Mouse (Mus musculus) G1E (cell line): Measurements from ENCODE around the gene Zfyve27. TPM values are rescaled to one million over a fixed set of nuclear protein-coding genes. Genes with fewer than 3 reads are reported as not detected.
A peak's percentile ranks its signal among the peaks of the same experiment; 100 is the strongest.

ENCODE experiments used
- ATAC-seq: 2 replicates; pipeline ENCODE4 v1.8.0; 2016; ENCODE audit warnings: mild to moderate bottlenecking; ENCODE audit not compliant: insufficient number of reproducible peaks, poor library complexity, low FRiP score, severe bottlenecking; ENCODE audit errors: extremely low read depth
- DNase-seq: peaks from one replicate; pipeline ENCODE4 v3.0.0; 2012; ENCODE audit warnings: low spot score
- H3K27me3 ChIP-seq: 2 replicates; pipeline ENCODE4 v1.6.1; 2012; ENCODE audit warnings: mild to moderate bottlenecking, low read length, inconsistent platforms; ENCODE audit not compliant: insufficient read depth
- H3K36me3 ChIP-seq: replicated peaks from 2 replicates; pipeline ENCODE3; 2012; ENCODE audit warnings: mild to moderate bottlenecking, inconsistent platforms
- H3K4me1 ChIP-seq: 2 replicates; pipeline ENCODE4 v1.6.1; 2012; ENCODE audit warnings: low read depth, low read length, inconsistent platforms, mixed read lengths; ENCODE audit not compliant: insufficient read depth
- H3K4me3 ChIP-seq: 2 replicates; pipeline ENCODE4 v1.5.1; 2012; ENCODE audit warnings: low read depth, mild to moderate bottlenecking, inconsistent platforms, low read length, moderate library complexity, mixed read lengths
- H3K9me3 ChIP-seq: replicated peaks from 2 replicates; pipeline ENCODE4 v1.6.1; 2012; ENCODE audit warnings: inconsistent platforms
- CTCF ChIP-seq: IDR thresholded peaks from 2 replicates; pipeline ENCODE4 v1.5.1; 2012; ENCODE audit warnings: low read depth, low read length, inconsistent platforms, mixed read lengths
- GATA1 ChIP-seq: IDR thresholded peaks from 2 replicates; pipeline ENCODE4 v1.6.1; 2012; ENCODE audit warnings: borderline replicate concordance, low read length, inconsistent platforms, mixed read lengths
- GATA2 ChIP-seq: IDR thresholded peaks from 2 replicates; pipeline ENCODE4 v1.6.1; 2012; ENCODE audit warnings: low read depth, low read length, inconsistent platforms, borderline replicate concordance
- POLR2AphosphoS5 ChIP-seq: IDR thresholded peaks from 2 replicates; pipeline ENCODE4 v1.6.1; 2012; ENCODE audit warnings: low read depth, low read length, inconsistent platforms; ENCODE audit not compliant: insufficient replicate concordance
- TAL1 ChIP-seq: conservative IDR thresholded peaks from 2 replicates; pipeline ENCODE4 v1.6.1; 2012; ENCODE audit warnings: low read depth, low read length, inconsistent platforms, mixed read lengths
- polyA plus RNA-seq: library from polyadenylated mRNA; stranded (reverse); fragments of >175 nt; gene quantifications from 2 replicates; pipeline ENCODE4 v1.2.3, GENCODE M21; 2012
- total RNA-seq, 2 experiments: library from RNA; stranded (forward) in 1 of 2; stranded (reverse) in 1 of 2; fragments of 200-1000 nt in 1 of 2; fragments of >200 nt in 1 of 2; fragmentation: Nextera tagmentation in 1 of 2; gene quantifications; 2 replicates each; pipeline ENCODE4 v1.2.3; 2014 to 2017

Zfyve27 gene
- total and polyA plus RNA-seq, 3 experiments, result 12.9 to 17.6 (median 16.9) TPM

DNA sequence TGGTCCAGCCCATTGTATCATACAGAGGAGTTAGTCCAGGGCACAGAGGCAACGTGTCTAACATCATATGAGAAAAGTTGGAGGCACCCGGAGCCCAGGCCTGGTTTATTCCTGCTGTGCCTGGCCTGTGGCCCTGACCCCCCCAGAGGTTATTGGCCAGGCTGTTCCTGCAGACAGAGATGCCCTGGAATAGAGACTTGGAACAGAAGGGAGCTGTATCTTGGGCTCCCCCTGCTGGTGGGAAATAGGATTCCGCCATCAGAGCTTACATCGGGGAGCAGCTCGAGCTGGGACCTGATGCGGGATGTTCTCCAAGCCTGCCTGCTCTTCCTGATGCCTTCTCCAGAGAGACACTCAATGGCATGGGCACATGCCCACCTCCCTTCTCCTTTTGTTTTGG lies 11.8 kb upstream of the Zfyve27 start:
- Histone ChIP-seq H3K36me3 (no peaks in the 10 kb centered on the region), H3K4me1 (peaks cover 4% of the 10 kb centered on the region), H3K27me3 (peaks cover 50% of the 10 kb centered on the region), H3K4me3 (no peak overlapping the region), H3K9me3 (peaks cover 14% of the 10 kb centered on the region)
- ATAC-seq, result no peak
- TF ChIP-seq TAL1 (no peak), CTCF (peak; percentile 52), POLR2AphosphoS5 (no peak), GATA1 (no peak), GATA2 (no peak)
- peak; percentile 65 for DNase-seq

DNA sequence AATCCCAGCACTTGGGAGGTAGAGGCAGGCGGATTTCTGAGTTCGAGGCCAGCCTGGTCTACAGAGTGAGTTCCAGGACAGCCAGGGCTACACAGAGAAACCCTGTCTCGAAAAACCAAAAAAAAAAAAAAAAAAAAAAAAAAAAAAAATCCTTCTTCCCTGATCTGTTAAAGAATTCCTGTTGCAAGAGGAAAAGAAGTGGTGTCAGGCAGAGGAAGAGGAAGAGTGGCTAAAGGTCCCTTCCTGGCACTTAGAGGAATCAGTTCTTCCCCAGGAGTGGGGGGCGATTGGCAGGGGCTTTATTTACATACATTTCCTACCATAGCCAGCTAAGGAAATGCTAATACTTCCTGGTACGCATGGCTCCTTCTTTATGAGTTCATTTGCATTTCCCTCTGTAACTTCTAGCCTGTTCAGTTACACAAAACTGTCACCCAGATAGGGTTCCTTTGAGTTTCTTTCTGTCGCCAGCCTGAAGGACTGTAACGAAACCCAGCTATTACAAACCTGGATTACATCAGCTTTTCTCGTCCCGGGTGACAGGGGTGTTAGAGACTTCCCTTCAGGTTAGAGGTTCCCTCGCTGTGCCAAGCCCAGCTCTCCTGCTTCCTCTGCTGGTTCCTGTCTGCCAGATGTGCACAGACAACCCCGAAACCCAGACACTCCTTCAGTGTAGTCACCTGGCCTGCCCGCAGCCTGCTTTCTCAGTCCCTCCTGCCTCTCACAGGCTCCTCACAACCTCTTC lies 6.1 kb upstream of the Zfyve27 start:
- Histone ChIP-seq H3K4me3 (no peak overlapping the region), H3K36me3 (no peaks in the 10 kb centered on the region), H3K4me1 (peaks cover 16% of the 10 kb centered on the region), H3K9me3 (no peaks in the 10 kb centered on the region), H3K27me3 (peaks cover 34% of the 10 kb centered on the region)
- TF ChIP-seq POLR2AphosphoS5, result no peak
- no peak for TF ChIP-seq CTCF
- TF ChIP-seq TAL1, result no peak
- no peak for TF ChIP-seq GATA1
- TF ChIP-seq GATA2, result no peak
- DNase-seq (no peak), ATAC-seq (no peak)

DNA sequence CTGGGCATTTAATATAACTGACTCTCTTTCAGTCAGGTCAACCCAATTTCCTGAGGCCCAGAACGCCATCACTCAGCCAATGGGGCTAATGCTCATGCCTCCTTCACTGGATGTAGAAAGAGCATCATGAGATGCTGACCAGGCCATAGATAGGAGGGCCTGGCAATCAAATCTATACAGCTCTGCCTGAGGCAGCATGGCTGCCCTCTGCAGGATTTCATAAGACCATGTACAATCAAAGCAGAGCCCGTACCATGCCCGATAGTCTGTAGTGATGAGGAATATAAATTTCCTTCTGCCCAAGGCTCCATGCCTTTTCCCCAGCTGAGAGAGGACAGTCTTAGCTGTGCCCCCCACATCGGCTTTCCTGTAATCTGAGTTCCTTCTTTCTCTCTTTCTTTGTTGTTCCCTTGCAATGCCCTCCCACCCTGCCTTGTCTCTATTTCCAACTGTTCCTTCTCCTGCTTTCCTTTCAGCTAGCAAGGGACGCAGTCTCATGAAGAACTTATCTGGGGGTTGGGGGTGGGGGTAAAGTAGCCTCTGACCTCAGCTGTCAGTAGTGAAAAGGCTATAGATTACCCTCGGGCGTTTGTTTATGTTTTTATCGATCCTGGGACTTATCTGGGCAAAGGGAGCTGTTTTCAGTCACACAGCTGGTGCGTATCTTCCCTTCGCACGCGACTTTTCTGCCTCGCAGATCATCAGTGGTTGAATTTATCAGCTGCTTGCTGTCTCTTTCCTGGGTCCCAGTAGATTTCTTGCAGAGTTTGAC lies 5.3 kb upstream of the Zfyve27 start:
- peak; percentile 61 for TF ChIP-seq TAL1
- TF ChIP-seq GATA1, result no peak
- no peak for TF ChIP-seq GATA2
- Histone ChIP-seq H3K27me3 (peaks cover 28% of the 10 kb centered on the region), H3K4me1 (peaks cover 16% of the 10 kb centered on the region), H3K36me3 (no peaks in the 10 kb centered on the region), H3K9me3 (no peaks in the 10 kb centered on the region), H3K4me3 (no peak overlapping the region)
- no peak for DNase-seq
- ATAC-seq, result peak; percentile 63

DNA sequence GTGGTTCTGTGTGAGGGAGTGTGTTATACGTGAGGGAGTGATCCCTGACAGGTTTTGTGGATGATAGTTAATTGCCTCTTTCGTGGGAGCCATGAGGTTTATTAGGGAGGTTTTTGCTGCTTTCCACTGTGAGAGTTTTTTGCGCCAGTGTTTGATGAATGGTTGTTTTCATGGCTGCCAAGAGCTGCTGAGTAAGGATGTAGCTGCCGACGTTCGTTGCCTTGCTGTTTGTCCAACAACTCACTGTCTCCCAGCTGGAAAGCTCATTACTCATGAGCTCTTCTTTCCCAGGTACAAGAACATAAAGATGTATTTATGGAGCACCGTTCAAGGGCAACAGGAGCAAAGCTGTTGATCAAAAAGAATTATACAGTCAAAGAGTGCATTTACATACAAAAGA lies 437 bp downstream of the Zfyve27 start:
- DNase-seq (no peak), ATAC-seq (no peak)
- peaks cover 36% of the 10 kb centered on the region for H3K27me3 ChIP-seq
- no peak for TF ChIP-seq GATA1
- no peak overlapping the region for H3K4me3 ChIP-seq
- peaks cover 36% of the 10 kb centered on the region for H3K4me1 ChIP-seq
- peaks cover 4% of the 10 kb centered on the region for H3K9me3 ChIP-seq
- H3K36me3 ChIP-seq, result no peaks in the 10 kb centered on the region

DNA sequence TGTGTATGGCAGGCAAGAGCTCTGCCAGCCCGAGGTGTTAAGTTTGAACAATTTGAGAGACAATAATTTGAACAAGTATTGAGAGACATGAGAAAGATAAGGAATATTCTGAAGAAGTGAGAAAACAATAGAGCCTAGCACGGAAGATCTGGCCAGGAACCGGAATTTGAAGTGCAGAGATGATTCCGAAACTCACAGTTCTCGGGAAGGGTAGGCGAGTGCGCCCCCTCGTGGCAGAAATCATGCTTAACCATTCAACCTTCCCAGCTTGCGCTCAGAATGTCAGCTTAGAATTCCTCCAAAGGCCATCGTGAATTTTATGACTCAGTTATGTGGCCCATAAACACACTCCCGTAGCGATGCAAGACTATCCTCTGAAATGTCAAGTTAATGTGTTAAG lies 2.4 kb downstream of the Zfyve27 start:
- Histone ChIP-seq H3K4me1 (peaks cover 51% of the 10 kb centered on the region), H3K36me3 (no peaks in the 10 kb centered on the region)
- no peak for ATAC-seq

DNA sequence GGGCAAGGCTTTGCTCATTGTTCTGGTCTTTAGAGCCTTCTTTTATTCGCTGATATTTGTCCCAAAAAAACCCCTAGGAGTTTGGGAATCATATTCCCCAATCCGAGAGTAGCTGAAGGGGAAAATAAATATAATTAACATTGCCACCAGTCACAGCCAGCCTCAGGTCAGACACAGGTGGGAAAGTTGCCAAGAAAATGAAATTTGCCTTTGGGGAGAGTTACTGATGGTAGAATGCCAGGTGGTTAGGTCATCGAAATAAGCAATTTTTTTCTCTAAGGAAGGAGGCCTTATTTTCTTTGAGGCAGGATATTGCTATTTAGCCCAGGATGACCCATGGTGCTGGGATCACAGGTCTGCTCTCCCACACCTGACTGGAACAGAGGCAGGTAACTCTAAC lies 3.0 kb downstream of the Zfyve27 start:
- DNase-seq (no peak), ATAC-seq (no peak)
- Histone ChIP-seq H3K4me3 (no peak overlapping the region), H3K4me1 (peaks cover 57% of the 10 kb centered on the region), H3K27me3 (peaks cover 35% of the 10 kb centered on the region), H3K36me3 (peaks cover 4% of the 10 kb centered on the region), H3K9me3 (peaks cover 4% of the 10 kb centered on the region)
- TF ChIP-seq TAL1, result no peak
- TF ChIP-seq CTCF, result no peak
- TF ChIP-seq GATA1, result no peak
- TF ChIP-seq GATA2, result no peak
- no peak for TF ChIP-seq POLR2AphosphoS5

More for the DNA sequence above, 2.4 kb downstream of the Zfyve27 start:
- peak; percentile 46 for DNase-seq
- TF ChIP-seq GATA2, result no peak
- peak; percentile 85 for TF ChIP-seq CTCF
- no peak for TF ChIP-seq TAL1
- no peak for TF ChIP-seq GATA1
- no peak for TF ChIP-seq POLR2AphosphoS5
- Histone ChIP-seq H3K4me3 (no peak overlapping the region; the same call in 1 of the 2 replicates), H3K9me3 (peaks cover 4% of the 10 kb centered on the region), H3K27me3 (peaks cover 35% of the 10 kb centered on the region)
